Mouse (Mus musculus): Measurements from ENCODE around the gene Sh2b3.

Sh2b3 gene

DNA sequence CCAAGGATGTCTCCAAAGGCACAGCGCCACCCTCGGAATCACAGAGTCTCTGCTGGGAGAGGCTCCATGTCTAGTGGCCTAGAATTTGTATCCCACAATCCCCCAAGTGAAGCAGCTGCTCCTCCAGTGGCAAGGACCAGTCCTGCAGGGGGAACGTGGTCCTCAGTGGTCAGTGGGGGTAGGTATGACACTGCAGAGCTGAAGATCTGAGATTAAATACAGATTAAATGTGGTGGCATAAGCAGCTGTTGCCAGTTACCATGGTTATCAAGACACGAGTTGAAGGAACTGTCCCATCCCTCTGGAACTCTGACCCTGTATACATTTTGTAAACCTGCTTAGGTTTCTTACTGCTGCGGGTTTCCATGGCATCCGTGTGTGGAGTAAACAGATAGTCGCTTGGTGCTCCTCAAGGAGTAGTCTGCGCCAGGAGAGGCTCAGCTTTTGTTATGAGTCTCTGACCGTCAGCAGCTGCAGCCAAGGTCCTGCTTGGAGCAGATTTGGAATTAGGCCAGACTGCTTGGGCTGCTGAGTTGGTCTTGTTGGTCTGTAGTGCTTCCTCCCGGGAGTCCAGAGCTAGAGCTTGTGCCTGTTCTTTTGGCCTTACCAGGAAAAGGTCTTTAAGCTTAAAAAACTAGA, 53.5 kb downstream of the Sh2b3 start:
- DNase-seq, result peak; percentile 27 to 45

- DNase-seq, result peak in 1 of 2 experiments; percentile 18
These were observed 55.0 kb downstream of the Sh2b3 start for GRCm38 (mm10) chr5:121782467-121782866.

DNA sequence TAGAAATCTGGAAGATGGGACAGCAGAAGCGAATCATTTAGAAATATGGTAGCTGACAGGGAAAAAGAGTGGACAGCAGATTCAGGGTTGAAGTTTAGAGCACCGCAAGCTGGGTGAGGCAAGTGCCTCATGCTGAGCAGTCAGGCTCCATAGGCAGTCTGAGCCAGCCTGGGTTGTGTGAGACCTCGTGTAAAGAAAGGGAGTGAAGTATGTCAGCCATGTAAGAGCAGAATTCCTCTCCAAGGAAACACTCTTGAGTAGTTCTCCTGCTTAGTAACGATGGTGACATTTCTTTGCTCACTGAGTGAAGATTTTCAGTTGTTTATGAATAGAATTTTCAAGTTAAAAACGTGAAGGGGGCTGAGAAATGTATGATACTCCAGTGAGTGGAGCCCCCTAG, 57.3 kb downstream of the Sh2b3 start:
- no peak for DNase-seq

- DNase-seq, result peak in 1 of 2 experiments; percentile 23
These were observed 58.8 kb downstream of the Sh2b3 start for GRCm38 (mm10) chr5:121778485-121779119.

DNA sequence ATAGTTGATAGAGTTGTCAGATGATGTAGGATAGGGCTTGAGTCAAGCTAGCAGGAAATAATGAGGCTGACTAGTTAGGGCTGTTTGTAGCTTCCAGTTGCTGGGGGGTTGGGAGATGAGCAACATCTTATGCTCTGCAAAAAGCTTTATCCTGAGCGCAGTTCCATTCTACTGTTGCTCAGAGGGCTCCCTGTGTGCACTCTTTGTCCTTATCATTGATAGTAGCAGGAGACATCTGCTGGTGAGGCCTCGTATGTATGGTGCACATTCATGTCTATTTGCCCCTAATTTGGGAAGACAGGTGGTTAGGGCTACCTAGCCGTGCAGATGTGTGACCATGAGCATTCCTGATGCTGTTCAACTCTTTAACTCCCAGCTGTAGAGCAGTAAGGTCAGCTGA, 65.8 kb downstream of the Sh2b3 start:
- no peak for DNase-seq

DNA sequence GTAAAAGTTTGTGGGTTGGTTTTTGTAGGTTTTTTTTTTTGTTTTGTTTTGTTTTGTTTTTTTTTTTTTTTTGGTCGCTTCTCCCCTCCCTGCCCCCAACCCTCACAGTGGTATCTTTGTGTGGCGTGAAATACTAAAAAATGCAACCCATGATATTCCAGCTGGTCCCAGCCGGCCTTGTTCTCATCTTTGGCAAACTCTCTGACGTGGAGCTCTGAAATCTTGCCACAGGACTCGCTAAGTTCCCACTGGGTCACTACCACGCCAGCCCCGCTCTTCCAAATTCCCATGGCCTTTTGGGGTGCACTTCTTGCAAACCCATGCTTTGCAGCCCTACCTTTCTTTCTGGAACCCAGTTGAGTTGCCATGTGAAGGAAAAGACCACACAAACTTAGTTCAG, 67.6 kb downstream of the Sh2b3 start:
- no peak for DNase-seq

DNA sequence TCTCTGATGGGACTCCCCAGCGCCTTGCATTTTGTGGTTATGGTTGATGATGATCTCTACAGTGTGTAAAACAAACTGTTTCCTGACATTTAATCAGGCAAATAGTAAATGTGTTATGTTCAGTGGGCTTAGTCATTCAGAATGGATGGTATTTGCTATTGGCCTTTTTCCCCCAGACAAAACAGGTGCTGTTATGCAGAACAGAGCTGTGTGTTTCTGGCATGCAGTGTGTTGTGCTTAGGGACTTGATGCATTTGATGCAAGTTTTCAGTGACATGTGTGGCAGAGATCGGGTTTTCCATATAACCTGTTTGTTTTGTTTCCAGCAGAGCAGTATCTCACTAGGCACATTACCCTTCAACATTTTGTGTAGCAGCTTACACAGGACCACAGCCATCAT, 69.9 kb downstream of the Sh2b3 start:
- no peak for DNase-seq

- no peak for DNase-seq
These were observed 71.2 kb downstream of the Sh2b3 start for GRCm38 (mm10) chr5:121766038-121766773.
